Mouse (Mus musculus): ENCODE measurements around the gene Olfr1264.

The Olfr1264 gene

DNA sequence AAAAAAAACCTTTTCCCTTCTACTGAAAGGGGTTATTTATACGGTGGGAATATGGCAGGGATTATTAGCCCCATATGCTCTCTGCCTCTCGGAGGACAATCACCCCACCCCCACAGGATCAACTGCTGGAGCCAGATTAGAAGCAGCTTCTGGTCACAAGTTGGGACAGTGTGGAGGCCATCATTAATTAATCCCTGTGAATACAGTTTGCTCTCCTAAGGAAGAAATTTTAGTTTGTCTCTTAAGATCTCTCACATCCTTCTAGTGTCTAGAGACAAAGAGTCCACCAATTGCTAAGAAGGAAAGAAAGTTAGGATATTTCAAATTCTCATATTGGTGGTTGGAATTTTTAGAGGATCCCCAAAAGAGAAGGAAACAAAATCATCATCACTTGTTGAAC lies at the start of gene Olfr1264:
TSS of gene Olfr1264 (minus strand) at position 101 of the 400 bp plus-strand sequence.
- DNase-seq (ENCODE audit: low read depth, low spot score), result no peak

DNA sequence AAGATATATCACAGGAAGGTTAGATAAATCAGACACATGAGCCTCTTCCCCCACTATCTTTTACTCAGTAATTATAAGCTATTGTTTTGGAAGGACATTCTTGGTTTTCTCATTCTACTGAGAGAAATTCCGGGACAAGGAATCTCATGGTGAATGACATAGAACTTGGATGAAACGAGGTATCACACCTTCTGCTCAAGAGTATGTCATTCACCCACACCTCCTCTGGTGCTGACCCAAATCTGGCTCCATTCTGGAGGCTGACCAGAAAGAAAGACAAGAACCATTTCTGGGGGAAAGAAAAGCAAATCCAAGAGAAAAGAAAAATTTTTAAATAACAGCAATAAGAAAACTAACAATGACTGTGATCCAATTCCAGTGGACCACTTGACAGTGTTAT lies 44.7 kb upstream of the Olfr1264 start:
- DNase-seq (ENCODE audit: low read depth, low spot score), result no peak

DNA sequence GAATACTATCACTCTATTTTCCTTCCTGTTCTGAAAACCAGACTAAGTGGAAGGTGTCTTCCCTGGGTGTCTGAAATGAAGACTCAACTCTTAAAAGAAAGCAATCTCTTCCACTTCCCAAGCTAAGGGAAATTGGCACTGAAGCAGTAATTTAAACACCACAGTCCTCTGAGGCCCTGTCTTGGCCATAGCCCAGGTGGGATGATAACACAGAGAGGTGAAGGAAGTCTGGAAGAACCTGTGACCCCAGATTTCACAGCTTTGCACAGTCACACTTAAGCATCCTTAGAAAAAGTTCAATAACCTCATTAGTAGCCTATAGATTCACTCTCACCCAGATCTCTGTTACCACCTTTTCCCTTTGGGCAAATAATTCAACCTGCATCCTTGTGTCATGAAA lies 38.1 kb upstream of the Olfr1264 start, which contains the start of gene Olfr140:
TSS of gene Olfr140 (minus strand) at position 101 of the 400 bp plus-strand sequence.
- no peak for DNase-seq (ENCODE audit: low read depth, low spot score)

DNA sequence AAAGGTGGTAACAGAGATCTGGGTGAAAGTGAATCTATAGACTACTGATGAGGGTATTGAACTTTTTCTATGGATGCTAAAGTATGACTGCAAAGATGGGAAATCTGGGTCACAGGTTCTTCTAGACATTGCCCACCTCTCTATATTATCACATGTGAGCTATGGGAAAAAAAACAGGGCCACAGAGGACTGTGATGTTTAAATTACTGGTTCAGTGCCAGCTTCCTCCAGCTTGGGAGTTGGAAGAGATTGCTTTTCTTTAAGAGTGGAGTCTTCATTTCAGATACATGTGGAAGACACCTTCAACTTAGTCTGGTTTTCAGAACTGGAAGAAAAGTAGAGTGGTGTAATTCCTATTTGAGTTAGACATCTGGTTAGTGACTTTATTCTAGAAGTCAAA lies 9.7 kb upstream of the Olfr1264 start, which contains the start of gene Olfr1265:
TSS of gene Olfr1265 (plus strand) at position 301 of the 400 bp plus-strand sequence.
- DNase-seq (ENCODE audit: low read depth, low spot score), result no peak

DNA sequence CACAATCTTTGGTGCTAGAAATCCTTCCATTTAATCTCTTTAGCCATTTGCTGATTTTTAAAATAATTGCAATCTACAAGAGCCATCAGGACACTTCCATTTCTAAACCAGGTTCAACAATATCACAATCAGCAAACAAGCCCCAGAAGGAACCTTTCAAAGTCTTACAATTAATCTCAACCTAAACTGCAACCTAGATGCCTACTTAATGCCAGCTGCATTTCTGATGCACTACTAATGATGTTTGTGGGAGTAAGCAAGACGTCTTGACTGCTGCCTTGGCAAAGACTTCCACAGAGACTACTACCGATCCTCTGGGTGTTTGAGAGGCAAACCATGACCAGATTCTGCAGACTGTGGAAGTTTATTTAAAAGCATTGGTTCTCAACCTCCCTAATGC lies 13.5 kb downstream of the Olfr1264 start, which contains the start of gene Olfr1263:
TSS of gene Olfr1263 (plus strand) at position 301 of the 400 bp plus-strand sequence.
- no peak for DNase-seq (ENCODE audit: low read depth, low spot score)

DNA sequence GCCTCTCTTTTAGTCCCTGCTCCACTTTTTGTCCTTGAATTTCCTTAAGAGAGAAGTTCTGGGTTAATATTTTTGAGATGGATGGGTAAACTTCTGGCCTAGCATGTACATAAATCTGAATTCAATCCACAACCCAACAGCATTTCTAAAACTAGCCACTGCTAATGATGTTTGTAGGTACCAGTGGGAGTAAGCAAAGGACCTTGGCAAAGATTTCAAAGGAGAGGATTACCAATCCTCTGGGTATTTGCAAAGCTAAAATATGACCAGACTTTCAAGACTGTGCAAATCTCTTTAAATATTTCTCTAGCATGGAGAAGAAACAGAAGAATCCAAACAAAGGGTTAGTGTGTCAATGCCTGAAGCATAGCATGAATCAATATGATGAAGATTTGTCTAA lies 25.5 kb downstream of the Olfr1264 start, which contains the start of gene Olfr1262:
TSS of gene Olfr1262 (plus strand) at position 301 of the 400 bp plus-strand sequence.
- no peak for DNase-seq (ENCODE audit: low read depth, low spot score)

DNA sequence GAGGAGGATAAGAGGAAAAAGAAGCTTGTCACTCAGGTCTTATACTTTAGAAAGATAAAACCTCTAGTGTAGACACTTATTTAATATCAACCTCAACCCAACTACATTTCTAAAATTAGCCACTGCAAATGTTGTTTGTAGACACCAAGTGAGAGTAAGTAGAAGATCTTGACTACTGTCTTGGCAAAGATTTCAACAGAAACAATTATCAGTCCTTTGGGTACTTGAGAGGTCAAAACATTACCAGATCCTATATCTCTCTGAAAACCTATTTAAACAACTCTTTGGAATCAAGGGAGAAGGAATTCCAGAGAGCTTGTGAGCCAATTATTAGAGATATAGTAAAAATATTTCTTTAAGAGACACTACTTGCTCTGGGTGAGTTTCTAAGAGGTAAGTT lies 34.5 kb downstream of the Olfr1264 start, which contains the start of gene Olfr1261:
TSS of gene Olfr1261 (plus strand) at position 301 of the 400 bp plus-strand sequence.
- no peak for DNase-seq (ENCODE audit: low read depth, low spot score)

DNA sequence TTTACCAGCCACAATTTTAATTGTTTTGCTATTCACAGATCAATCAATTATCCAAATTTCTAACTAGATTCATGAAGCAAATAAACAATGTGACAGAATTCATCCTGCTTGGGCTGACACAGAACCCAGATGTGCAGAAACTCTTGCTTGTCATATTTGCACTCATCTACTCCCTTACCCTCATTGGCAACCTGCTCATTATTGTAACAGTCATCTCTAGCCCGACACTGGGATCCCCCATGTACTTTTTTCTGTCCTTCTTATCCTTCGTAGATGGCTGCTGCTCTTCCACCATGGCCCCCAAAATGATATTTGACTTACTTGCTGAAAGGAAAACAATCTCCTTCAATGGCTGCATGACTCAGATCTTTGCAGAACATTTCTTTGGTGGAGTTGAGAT lies 47.7 kb downstream of the Olfr1264 start:
- DNase-seq (ENCODE audit: low read depth, low spot score), result no peak

DNA sequence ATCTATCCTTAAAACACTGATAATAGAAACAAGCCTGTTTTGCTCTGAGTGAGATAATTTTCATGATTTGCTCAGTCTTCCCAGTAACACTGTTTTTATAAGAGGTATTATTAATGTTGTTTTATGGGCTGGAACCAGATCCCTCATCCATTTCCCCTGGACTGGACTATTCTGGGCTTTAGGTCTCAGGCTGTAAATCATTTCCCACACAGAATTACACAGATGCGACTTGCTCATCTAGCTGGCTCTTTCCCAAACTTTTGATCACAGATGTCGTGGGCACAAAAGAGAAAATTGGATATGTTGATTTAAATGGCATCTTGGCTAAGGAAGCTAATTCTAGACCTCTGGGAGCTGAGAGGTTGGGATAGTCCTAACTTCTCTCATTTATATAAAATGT lies 51.2 kb downstream of the Olfr1264 start, which contains the start of gene Olfr1260:
TSS of gene Olfr1260 (plus strand) at position 157 of the 400 bp plus-strand sequence.
- DNase-seq (ENCODE audit: low read depth, low spot score), result no peak

All from WW6 (cell line).